Mouse (Mus musculus) limb, embryonic 13.5 days (tissue): Measurements from ENCODE around the gene Clic5. TPM values are rescaled to one million over a fixed set of nuclear protein-coding genes. Genes with fewer than 3 reads are reported as not detected.
"Not testable (repeated sequence)": the region's sequence is repeated elsewhere in the genome, so short reads cannot be mapped to it uniquely, and the experiment has no call there.

Experiments used
- ATAC-seq: fragments of 200-750 bp; cut with Nextera tagmentation; 2 replicates; pipeline ENCODE4 v1.8.0; 2017; ENCODE audit warnings: low read depth, moderate number of reproducible peaks, moderate TSS enrichment; ENCODE audit not compliant: low FRiP score
- H3K27ac ChIP-seq: fragments of 300-500 bp; sonication (generic); 2 replicates; pipeline ENCODE4 v1.5.1; 2015; ENCODE audit warnings: inconsistent platforms, mild to moderate bottlenecking, moderate library complexity
- H3K27me3 ChIP-seq: fragments of 300-500 bp; sonication (generic); 2 replicates; pipeline ENCODE4 v1.6.1; 2015; ENCODE audit warnings: mild to moderate bottlenecking, inconsistent platforms
- H3K36me3 ChIP-seq: fragments of 300-500 bp; sonication (generic); 2 replicates; pipeline ENCODE4 v1.6.1; 2015; ENCODE audit warnings: inconsistent platforms, mild to moderate bottlenecking, moderate library complexity
- H3K4me1 ChIP-seq: fragments of 300-500 bp; sonication (generic); 2 replicates; pipeline ENCODE4 v1.6.1; 2015; ENCODE audit warnings: inconsistent platforms
- H3K4me2 ChIP-seq: fragments of 300-500 bp; sonication (generic); replicated peaks from 2 replicates; pipeline ENCODE4 v1.6.1; 2015; ENCODE audit warnings: inconsistent platforms, mild to moderate bottlenecking, moderate library complexity
- H3K4me3 ChIP-seq: fragments of 300-500 bp; sonication (generic); 2 replicates; pipeline ENCODE4 v1.5.1; 2015; ENCODE audit warnings: moderate library complexity, mild to moderate bottlenecking, inconsistent platforms
- H3K9ac ChIP-seq: fragments of 300-500 bp; sonication (generic); 2 replicates; pipeline ENCODE4 v1.6.1; 2015; ENCODE audit warnings: mild to moderate bottlenecking, inconsistent platforms
- H3K9me3 ChIP-seq: fragments of 300-500 bp; sonication (generic); 2 replicates; pipeline ENCODE4 v1.6.1; 2016; ENCODE audit warnings: inconsistent platforms
- WGBS: fragments of 180-500 bp; shearing (Covaris S2); methylation state at CpG from one replicate; pipeline ENCODE4 v1.1.7; 2015; 5-methylcytosine and 5-hydroxymethylcytosine counted together
- polyA plus RNA-seq: library from polyadenylated mRNA; unstranded; fragments of >200 nt; fragmentation: Nextera tagmentation; extraction: Ambion mirVana; gene quantifications from 2 replicates; pipeline ENCODE4 v1.2.1, GENCODE M21; 2015

Clic5 gene
- polyA plus RNA-seq, 1 experiment from 2014 or later: 0.46 TPM

GRCm38 (mm10) chr17:44169676-44170075, 18.7 kb upstream of the Clic5 start:
- no peak overlapping the region for H3K4me2 ChIP-seq
- no peak overlapping the region for H3K9ac ChIP-seq
- H3K4me1 ChIP-seq: peaks cover 3% of the 10 kb centered on the region; the same call in 1 of the 2 replicates
- ATAC-seq: no peak
- no peak overlapping the region for H3K4me3 ChIP-seq
- 89% methylated on average over 4 of the region's 4 CpGs for WGBS
- no peak overlapping the region for H3K27ac ChIP-seq
- H3K9me3 ChIP-seq: no peaks in the 10 kb centered on the region
- no peaks in the 10 kb centered on the region for H3K27me3 ChIP-seq
- H3K36me3 ChIP-seq: no peaks in the 10 kb centered on the region

GRCm38 (mm10) chr17:44170316-44170715, 18.1 kb upstream of the Clic5 start:
- Histone ChIP-seq H3K27ac (no peak overlapping the region), H3K9me3 (no peaks in the 10 kb centered on the region), H3K4me2 (no peak overlapping the region), H3K4me1 (peaks cover 3% of the 10 kb centered on the region; the same call in 1 of the 2 replicates), H3K27me3 (no peaks in the 10 kb centered on the region), H3K9ac (no peak overlapping the region), H3K4me3 (no peak overlapping the region), H3K36me3 (no peaks in the 10 kb centered on the region)
- WGBS: 87% methylated on average over 3 of the region's 3 CpGs
- ATAC-seq: no peak

DNA sequence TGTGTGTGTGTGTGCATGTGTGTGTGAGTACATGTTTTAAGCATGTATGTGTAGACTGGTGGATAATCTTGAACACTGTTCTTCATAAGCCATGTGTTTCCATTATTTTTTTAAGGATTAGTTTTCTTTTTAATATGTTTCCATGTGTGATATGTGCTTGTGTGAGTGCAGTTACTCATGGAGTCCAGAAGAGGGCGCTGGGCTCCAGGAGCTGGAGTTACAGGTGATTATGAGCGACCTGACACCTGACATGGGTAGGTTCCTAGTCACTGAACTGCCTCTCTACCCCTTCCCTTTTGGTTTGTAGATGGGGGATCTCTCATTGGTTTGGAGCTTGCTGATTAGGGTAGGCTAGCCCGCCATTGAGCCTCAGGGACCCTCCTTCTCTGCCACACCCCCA, 16.5 kb upstream of the Clic5 start:
- no peaks in the 10 kb centered on the region for H3K27me3 ChIP-seq
- no peak overlapping the region for H3K27ac ChIP-seq
- ATAC-seq: no peak
- WGBS: 38% methylated on average over 3 of the region's 3 CpGs
- H3K36me3 ChIP-seq: no peaks in the 10 kb centered on the region
- H3K4me3 ChIP-seq: no peak overlapping the region
- no peaks in the 10 kb centered on the region for H3K4me1 ChIP-seq
- no peak overlapping the region for H3K9ac ChIP-seq
- H3K4me2 ChIP-seq: no peak overlapping the region
- H3K9me3 ChIP-seq: no peaks in the 10 kb centered on the region

- Histone ChIP-seq H3K4me3 (no peak overlapping the region), H3K9me3 (no peaks in the 10 kb centered on the region), H3K27me3 (no peaks in the 10 kb centered on the region), H3K36me3 (no peaks in the 10 kb centered on the region), H3K4me1 (no peaks in the 10 kb centered on the region), H3K4me2 (no peak overlapping the region), H3K27ac (no peak overlapping the region), H3K9ac (no peak overlapping the region)
- WGBS: 73% methylated on average over 2 of the region's 2 CpGs
- ATAC-seq: no peak
Measured at GRCm38 (mm10) chr17:44173341-44173740, 15.0 kb upstream of the Clic5 start.

DNA sequence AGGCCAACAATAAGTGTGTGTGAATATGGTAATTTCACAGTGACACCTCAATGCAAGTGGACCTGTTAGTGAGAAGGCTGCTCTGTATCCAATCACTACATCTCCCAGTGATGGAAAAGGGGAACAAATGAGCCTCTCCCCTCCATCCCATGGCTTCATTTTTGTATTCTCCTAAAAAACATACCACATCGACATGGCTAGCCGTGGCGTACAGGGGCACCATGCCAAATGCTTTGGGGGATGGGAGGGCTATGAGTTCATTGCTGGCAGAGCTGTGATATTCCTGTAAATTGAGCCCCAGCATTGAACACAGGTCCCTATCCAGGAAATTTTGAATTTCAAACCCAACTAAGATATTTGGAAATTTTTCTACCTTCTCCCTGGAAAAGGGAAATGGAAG, 11.1 kb upstream of the Clic5 start:
- Histone ChIP-seq H3K27ac (no peak overlapping the region), H3K4me2 (no peak overlapping the region), H3K9me3 (no peaks in the 10 kb centered on the region), H3K4me1 (no peaks in the 10 kb centered on the region), H3K27me3 (no peaks in the 10 kb centered on the region), H3K36me3 (no peaks in the 10 kb centered on the region), H3K4me3 (no peak overlapping the region), H3K9ac (no peak overlapping the region)
- no peak for ATAC-seq
- 75% methylated on average over 3 of the region's 3 CpGs for WGBS

DNA sequence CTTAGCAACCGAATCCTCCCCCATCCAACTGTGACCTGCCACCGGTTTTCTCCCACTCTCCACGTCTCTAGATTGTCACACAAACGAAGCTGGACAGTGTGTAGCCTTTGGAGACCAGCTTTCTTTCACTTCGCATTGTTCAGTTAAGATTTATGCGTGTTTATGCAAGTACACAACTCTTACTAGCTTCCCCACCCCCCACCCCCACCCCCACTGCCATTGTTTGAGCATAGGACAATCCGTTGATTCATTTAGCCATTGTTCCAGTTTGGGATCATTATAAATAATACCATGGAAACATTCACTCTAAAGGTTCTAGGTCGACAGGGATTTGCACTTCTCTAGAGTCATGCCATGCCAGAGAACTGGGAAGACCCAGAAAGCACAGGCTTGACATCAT, 7.0 kb upstream of the Clic5 start:
- Histone ChIP-seq H3K27me3 (no peaks in the 10 kb centered on the region), H3K4me3 (no peak overlapping the region), H3K9me3 (no peaks in the 10 kb centered on the region; the same call in 1 of the 2 replicates), H3K36me3 (no peaks in the 10 kb centered on the region), H3K4me2 (no peak overlapping the region), H3K9ac (no peak overlapping the region), H3K4me1 (no peaks in the 10 kb centered on the region), H3K27ac (no peak overlapping the region)
- no peak for ATAC-seq
- 79% methylated on average over 8 of the region's 8 CpGs for WGBS

DNA sequence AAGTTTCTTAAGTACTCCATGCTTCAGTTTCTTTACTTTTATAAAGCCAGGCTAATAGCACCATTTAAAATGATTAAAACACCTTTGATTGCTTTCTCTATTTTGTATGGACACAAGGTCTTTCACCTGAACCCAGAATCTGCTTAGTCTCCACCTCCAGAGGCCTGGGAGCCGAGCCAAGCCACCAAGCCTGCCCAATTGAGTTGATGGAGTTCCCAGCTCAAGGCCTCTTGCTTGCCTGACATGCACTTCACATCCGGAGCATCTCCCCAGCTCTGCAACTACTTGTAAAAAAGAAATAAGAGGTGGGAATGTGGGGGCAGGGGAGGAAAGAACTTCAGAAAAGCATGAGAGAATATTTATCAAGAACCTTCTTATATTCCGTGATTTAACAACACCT, 1.5 kb upstream of the Clic5 start:
- WGBS: 77% methylated on average over 3 of the region's 3 CpGs
- H3K4me3 ChIP-seq: no peak overlapping the region
- peaks cover 42% of the 10 kb centered on the region for H3K27me3 ChIP-seq
- H3K27ac ChIP-seq: no peak overlapping the region
- H3K9ac ChIP-seq: no peak overlapping the region
- peaks cover 20% of the 10 kb centered on the region for H3K4me1 ChIP-seq
- ATAC-seq: no peak
- no peak overlapping the region for H3K4me2 ChIP-seq
- no peaks in the 10 kb centered on the region for H3K36me3 ChIP-seq
- H3K9me3 ChIP-seq: no peaks in the 10 kb centered on the region; the same call in 1 of the 2 replicates

DNA sequence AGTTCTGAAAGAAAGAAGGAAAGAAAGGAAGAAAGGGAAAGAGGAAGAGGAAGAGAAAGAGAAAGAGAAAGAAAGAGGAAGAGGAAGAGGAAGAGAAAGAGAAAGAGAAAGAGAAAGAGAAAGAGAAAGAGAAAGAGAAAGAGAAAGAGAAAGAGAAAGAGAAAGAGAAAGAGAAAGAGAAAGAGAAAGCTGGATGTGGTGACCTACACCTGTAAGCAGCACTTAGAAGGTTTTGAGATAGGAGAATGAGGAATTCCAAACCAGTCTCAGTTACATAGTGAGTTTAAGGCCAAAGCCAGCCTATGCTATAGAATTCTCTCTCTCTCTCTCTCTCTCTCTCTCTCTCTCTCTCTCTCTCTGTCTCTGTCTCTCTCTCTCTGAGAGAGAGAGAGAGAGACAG, 847 bp upstream of the Clic5 start:
- H3K36me3 ChIP-seq, H3K4me2 ChIP-seq, H3K9me3 ChIP-seq, H3K4me3 ChIP-seq, ATAC-seq, H3K27ac ChIP-seq, H3K9ac ChIP-seq: not testable (repeated sequence)
- H3K4me1 ChIP-seq: peaks cover 20% of the 10 kb centered on the region
- peaks cover 42% of the 10 kb centered on the region for H3K27me3 ChIP-seq

DNA sequence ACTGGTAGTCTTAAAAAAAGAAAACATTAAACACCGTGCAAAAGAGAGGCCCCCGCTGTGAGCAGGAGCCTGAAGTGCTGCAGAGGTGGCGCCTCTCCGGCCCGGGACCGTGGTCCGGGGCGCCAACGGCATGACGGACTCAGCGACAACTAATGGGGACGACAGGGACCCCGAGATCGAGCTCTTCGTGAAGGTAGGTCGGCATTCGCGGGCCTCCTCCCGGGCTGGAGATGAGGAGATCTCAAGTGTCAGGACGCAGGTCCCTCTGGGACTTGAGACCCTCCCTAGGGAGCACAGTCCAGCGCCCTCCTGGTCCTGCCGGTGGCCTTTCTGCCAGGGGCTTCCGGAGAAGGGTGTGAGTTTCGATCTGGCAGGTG, 373 bp downstream of the Clic5 start:
- no peak for ATAC-seq

DNA sequence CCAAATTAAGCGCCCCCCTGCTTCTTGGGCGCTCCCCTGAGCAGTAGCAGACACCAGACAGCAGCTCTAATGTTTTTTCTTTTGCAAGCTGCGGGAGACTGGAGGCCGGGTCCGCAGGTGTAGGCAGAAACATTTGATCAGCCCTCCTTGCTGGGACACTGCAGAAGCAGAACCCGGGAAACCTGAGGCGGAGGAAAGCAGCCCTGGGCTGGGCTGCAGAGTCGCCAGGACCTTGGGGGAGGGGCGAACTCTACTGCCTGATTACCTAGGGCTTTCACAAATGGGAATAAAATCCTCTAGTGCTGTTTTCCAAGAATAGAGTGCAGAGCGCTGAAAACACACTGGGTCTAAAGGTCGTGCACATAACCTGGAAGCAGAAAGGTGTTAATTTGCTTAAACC, 1.3 kb downstream of the Clic5 start:
- 1% methylated on average over 11 of the region's 11 CpGs for WGBS
- H3K27me3 ChIP-seq: peaks cover 47% of the 10 kb centered on the region
- H3K9ac ChIP-seq: no peak overlapping the region

More for the DNA sequence above, 373 bp downstream of the Clic5 start:
- WGBS: 0% methylated on average over 24 of the region's 24 CpGs
- no peak overlapping the region for H3K27ac ChIP-seq
- H3K9ac ChIP-seq: peak overlapping the region; percentile 43
- H3K4me3 ChIP-seq: peak overlapping the region; percentile 48
- no peaks in the 10 kb centered on the region for H3K36me3 ChIP-seq
- H3K4me1 ChIP-seq: peaks cover 20% of the 10 kb centered on the region
- H3K4me2 ChIP-seq: peak overlapping the region; percentile 85
- H3K27me3 ChIP-seq: peaks cover 46% of the 10 kb centered on the region
- H3K9me3 ChIP-seq: no peaks in the 10 kb centered on the region

DNA sequence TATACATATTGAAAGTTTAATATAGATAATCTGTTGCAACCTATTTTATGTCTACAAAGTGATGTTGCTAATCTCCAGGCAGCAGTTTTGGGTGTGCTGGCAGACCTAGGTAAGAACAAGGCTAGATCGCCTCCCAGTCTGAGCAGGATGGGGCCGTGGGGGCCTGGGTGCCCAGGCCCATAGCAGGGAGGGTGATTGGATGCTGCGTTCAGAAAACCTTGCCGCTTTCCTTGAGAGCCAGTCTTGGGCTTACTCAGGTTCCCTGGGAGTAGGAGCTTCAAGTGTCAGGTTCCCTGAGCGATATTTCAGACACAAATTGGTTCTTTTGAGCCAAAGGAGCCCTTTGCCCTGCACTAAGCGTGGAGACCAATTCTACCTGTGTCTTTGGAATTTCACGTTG, 1.9 kb downstream of the Clic5 start:
- Histone ChIP-seq H3K4me2 (no peak overlapping the region), H3K4me1 (peaks cover 20% of the 10 kb centered on the region)
- WGBS: 38% methylated on average over 7 of the region's 7 CpGs

More for the DNA sequence above, 1.3 kb downstream of the Clic5 start:
- Histone ChIP-seq H3K27ac (no peak overlapping the region), H3K4me1 (peaks cover 20% of the 10 kb centered on the region), H3K36me3 (no peaks in the 10 kb centered on the region), H3K4me3 (peak overlapping the region; percentile 25), H3K9me3 (no peaks in the 10 kb centered on the region), H3K4me2 (peak overlapping the region; percentile 85)
- no peak; the same call in 1 of the 2 replicates for ATAC-seq

GRCm38 (mm10) chr17:44192981-44193380, 4.6 kb downstream of the Clic5 start:
- Histone ChIP-seq H3K9me3 (no peaks in the 10 kb centered on the region), H3K4me1 (peaks cover 17% of the 10 kb centered on the region), H3K27ac (no peak overlapping the region), H3K9ac (no peak overlapping the region), H3K36me3 (no peaks in the 10 kb centered on the region), H3K4me2 (no peak overlapping the region), H3K4me3 (no peak overlapping the region), H3K27me3 (peaks cover 38% of the 10 kb centered on the region)
- 71% methylated on average over 3 of the region's 3 CpGs for WGBS
- no peak for ATAC-seq

More for the DNA sequence above, 1.9 kb downstream of the Clic5 start:
- Histone ChIP-seq H3K27ac (no peak overlapping the region), H3K4me3 (no peak overlapping the region), H3K9ac (no peak overlapping the region), H3K27me3 (peaks cover 47% of the 10 kb centered on the region), H3K9me3 (no peaks in the 10 kb centered on the region), H3K36me3 (no peaks in the 10 kb centered on the region)
- no peak for ATAC-seq

DNA sequence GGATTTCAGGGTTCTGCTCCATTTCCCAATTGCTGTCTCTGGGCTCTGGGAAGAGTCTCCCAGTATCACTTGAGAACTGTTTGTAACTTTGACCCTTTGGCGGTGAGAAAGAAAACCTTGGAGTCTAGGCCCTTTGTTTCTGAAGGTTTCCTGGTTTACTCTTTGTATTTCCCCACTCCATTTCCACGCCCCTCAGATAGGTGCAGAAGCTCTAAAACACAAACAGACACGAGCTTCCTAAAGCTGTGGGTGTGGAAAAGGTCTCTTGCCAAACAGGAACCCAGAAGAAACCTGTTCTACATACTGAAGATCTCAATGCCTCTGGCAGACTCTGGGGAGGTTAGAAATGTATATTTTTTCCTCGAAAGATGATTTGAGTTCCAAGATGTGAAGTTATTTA, 10.8 kb downstream of the Clic5 start:
- H3K27me3 ChIP-seq: no peaks in the 10 kb centered on the region; the same call in 1 of the 2 replicates
- no peaks in the 10 kb centered on the region for H3K4me1 ChIP-seq
- H3K9ac ChIP-seq: no peak overlapping the region
- H3K9me3 ChIP-seq: no peaks in the 10 kb centered on the region
- ATAC-seq: no peak
- H3K4me2 ChIP-seq: no peak overlapping the region
- H3K36me3 ChIP-seq: no peaks in the 10 kb centered on the region
- no peak overlapping the region for H3K4me3 ChIP-seq
- no peak overlapping the region for H3K27ac ChIP-seq
- WGBS: 76% methylated on average over 4 of the region's 4 CpGs
